8 mouse cellular contexts compared by ENCODE assay signal in genomic region chr17:56808518-56808917, GRCm38 (mm10). TPM values are rescaled to one million over a fixed set of nuclear protein-coding genes. Genes with fewer than 3 reads are reported as not detected.
DNase-seq lines count a peak whose midpoint lies in the region; ATAC-seq and TF ChIP-seq lines count a peak whose summit lies in the region.

No protein-coding gene starts in this region.

- no peak overlapping the region for H3K4me3 ChIP-seq in embryonic fibroblast, embryonic 13.5 days (ENCODE audit: insufficient read depth, low read length)
- H3K4me3 ChIP-seq in heart, embryonic 10.5 days, result no peak overlapping the region
- no peak overlapping the region for H3K4me3 ChIP-seq in kidney, embryonic 14.5 days (ENCODE audit: low read length)
- no peak overlapping the region for H3K4me3 ChIP-seq in limb, embryonic 14.5 days (replicated peaks; ENCODE audit: low read length)
- H3K4me3 ChIP-seq in midbrain, embryonic 15.5 days, result no peak overlapping the region

- peaks cover 29% of the 10 kb centered on the region for H3K27me3 ChIP-seq in heart, embryonic 10.5 days (ENCODE audit: insufficient read depth, poor library complexity, severe bottlenecking)
- no peaks in the 10 kb centered on the region for H3K27me3 ChIP-seq in kidney, embryonic 14.5 days (ENCODE audit: control insufficient read depth, insufficient read depth, low read length)
- no peaks in the 10 kb centered on the region for H3K27me3 ChIP-seq in limb, embryonic 14.5 days (ENCODE audit: control insufficient read depth, insufficient read depth, low read length)
- no peaks in the 10 kb centered on the region for H3K27me3 ChIP-seq in midbrain, embryonic 15.5 days (replicated peaks)

- H3K9ac ChIP-seq in kidney, embryonic 14.5 days (ENCODE audit: low read depth, low read length), result no peak overlapping the region
- no peak overlapping the region for H3K9ac ChIP-seq in limb, embryonic 14.5 days (ENCODE audit: low read depth, low read length, severe bottlenecking)
- no peak overlapping the region for H3K9ac ChIP-seq in midbrain, embryonic 15.5 days

- peak; percentile 85 for ATAC-seq in kidney, embryonic 14.5 days (ENCODE audit: low FRiP score, low TSS enrichment)
- peak; percentile 80 for ATAC-seq in limb, embryonic 14.5 days (ENCODE audit: low FRiP score, low read depth)
- ATAC-seq in midbrain, embryonic 15.5 days (replicated peaks), result peak; percentile 86

- H3K4me1 ChIP-seq in embryonic fibroblast, embryonic 13.5 days (ENCODE audit: control insufficient read depth, insufficient read depth, low read length), result peaks cover 6% of the 10 kb centered on the region; the same call in 1 of the 2 replicates
- peaks cover 44% of the 10 kb centered on the region for H3K4me1 ChIP-seq in heart, embryonic 10.5 days
- 0 out of 2 replicates have a peak, but pooled peaks cover 6% of the 10 kb centered on the region for H3K4me1 ChIP-seq in kidney, embryonic 14.5 days (ENCODE audit: control insufficient read depth, insufficient read depth, low read length)
- peaks cover 9% of the 10 kb centered on the region for H3K4me1 ChIP-seq in limb, embryonic 14.5 days (ENCODE audit: control insufficient read depth, insufficient read depth, low read length)
- peaks cover 17% of the 10 kb centered on the region for H3K4me1 ChIP-seq in midbrain, embryonic 15.5 days

- no peaks in the 10 kb centered on the region for H3K9me3 ChIP-seq in heart, embryonic 10.5 days
- no peaks in the 10 kb centered on the region for H3K9me3 ChIP-seq in kidney, embryonic 14.5 days (ENCODE audit: control insufficient read depth, low read length)
- no peaks in the 10 kb centered on the region for H3K9me3 ChIP-seq in limb, embryonic 14.5 days (ENCODE audit: control insufficient read depth, low read length)
- H3K9me3 ChIP-seq in midbrain, embryonic 15.5 days, result no peaks in the 10 kb centered on the region

- no peak overlapping the region for H3K4me2 ChIP-seq in kidney, embryonic 14.5 days (replicated peaks; ENCODE audit: low read depth, low read length)
- no peak overlapping the region for H3K4me2 ChIP-seq in limb, embryonic 14.5 days (replicated peaks; ENCODE audit: low read depth, low read length, severe bottlenecking)
- H3K4me2 ChIP-seq in midbrain, embryonic 15.5 days, result no peak overlapping the region

- no peak overlapping the region for H3K27ac ChIP-seq in embryonic fibroblast, embryonic 13.5 days (ENCODE audit: insufficient read depth, low read length)
- H3K27ac ChIP-seq in heart, embryonic 10.5 days, result no peak overlapping the region
- no peak overlapping the region for H3K27ac ChIP-seq in kidney, embryonic 14.5 days (ENCODE audit: low read depth, low read length)
- H3K27ac ChIP-seq in limb, embryonic 14.5 days (replicated peaks; ENCODE audit: low read depth, low read length), result no peak overlapping the region
- no peak overlapping the region for H3K27ac ChIP-seq in midbrain, embryonic 15.5 days

- WGBS in heart, embryonic 10.5 days, result 8% methylated on average over 9 of the region's 9 CpGs
- 9% methylated on average over 9 of the region's 9 CpGs for WGBS in kidney, embryonic 14.5 days
- WGBS in limb, embryonic 14.5 days, result 11% methylated on average over 9 of the region's 9 CpGs
- WGBS in midbrain, embryonic 15.5 days, result 8% methylated on average over 9 of the region's 9 CpGs

- TF ChIP-seq CTCF in embryonic fibroblast, embryonic 13.5 days (IDR thresholded peaks at IDR 0.05; ENCODE audit: borderline replicate concordance, insufficient read depth, low read length), result peak; percentile 100

- DNase-seq in A20 (ENCODE audit: low read depth, low spot score), result peak; percentile 53
- peak; percentile 78 for DNase-seq in adrenal gland, postnatal 25 days
- DNase-seq in heart, embryonic 10.5 days (ENCODE audit: low spot score), result peak; percentile 91
- DNase-seq in limb, embryonic 14.5 days (ENCODE audit: low spot score), result peak; percentile 75
- peak; percentile 42 for DNase-seq in spleen, adult 12 weeks (ENCODE audit: low spot score)

- H3K36me3 ChIP-seq in heart, embryonic 10.5 days, result no peaks in the 10 kb centered on the region
- H3K36me3 ChIP-seq in kidney, embryonic 14.5 days (ENCODE audit: control insufficient read depth, insufficient read depth, low read length), result no peaks in the 10 kb centered on the region
- H3K36me3 ChIP-seq in limb, embryonic 14.5 days (ENCODE audit: control insufficient read depth, insufficient read depth, low read length), result no peaks in the 10 kb centered on the region
- H3K36me3 ChIP-seq in midbrain, embryonic 15.5 days (replicated peaks), result no peaks in the 10 kb centered on the region

- TF ChIP-seq POLR2A in embryonic fibroblast, embryonic 13.5 days (IDR thresholded peaks at IDR 0.05; ENCODE audit: low read depth, low read length), result no peak
- no peak for TF ChIP-seq POLR2A in limb, embryonic 14.5 days (IDR thresholded peaks at IDR 0.05; ENCODE audit: borderline replicate concordance, extremely low read depth, insufficient read depth, insufficient read length)

RNA-seq across cellular contexts. Expression of gene Rfx2, which starts 22.3 kb away (rescaled TPM):
- 6.9 and 11.1 TPM in 2 replicates for total RNA-seq in adrenal gland, postnatal 25 days (2021)
- 0.70 and 0.86 TPM in 2 replicates for polyA plus RNA-seq in embryonic fibroblast, embryonic 13.5 days (2011; ENCODE audit: insufficient read length, low read depth, missing spikeins)
- 4.0 and 4.8 TPM in 2 replicates for polyA plus RNA-seq in heart, embryonic 10.5 days (2016; fragmentation: Nextera tagmentation; extraction: Ambion mirVana)
- 2.3 and 3.9 TPM in 2 replicates for polyA plus RNA-seq in kidney, embryonic 14.5 days (2014; fragmentation: Nextera tagmentation; extraction: Ambion mirVana)
- polyA plus RNA-seq in limb, embryonic 14.5 days (2012; rRNA removed), result 8.2 and 12.1 TPM in 2 replicates
- polyA plus RNA-seq in limb, embryonic 14.5 days (2014; fragmentation: Nextera tagmentation; extraction: Ambion mirVana), result 4.2 and 4.5 TPM in 2 replicates
- 5.4 and 6.0 TPM in 2 replicates for polyA plus RNA-seq in midbrain, embryonic 15.5 days (2015; fragmentation: Nextera tagmentation; extraction: Ambion mirVana)

RNA-seq across cellular contexts. Expression of gene Prr22, which starts 38.5 kb away (rescaled TPM):
- 0.79 and 1.5 TPM in 2 replicates for total RNA-seq in adrenal gland, postnatal 25 days (2021)
- polyA plus RNA-seq in embryonic fibroblast, embryonic 13.5 days (2011; ENCODE audit: insufficient read length, low read depth, missing spikeins), result not detected in 2 replicates
- 1.3 and 2.1 TPM in 2 replicates for polyA plus RNA-seq in heart, embryonic 10.5 days (2016; fragmentation: Nextera tagmentation; extraction: Ambion mirVana)
- 1.7 and 2.3 TPM in 2 replicates for polyA plus RNA-seq in kidney, embryonic 14.5 days (2014; fragmentation: Nextera tagmentation; extraction: Ambion mirVana)
- 4.5 and 5.0 TPM in 2 replicates for polyA plus RNA-seq in limb, embryonic 14.5 days (2012; rRNA removed)
- polyA plus RNA-seq in limb, embryonic 14.5 days (2014; fragmentation: Nextera tagmentation; extraction: Ambion mirVana), result 0.58 and 0.97 TPM in 2 replicates
- polyA plus RNA-seq in midbrain, embryonic 15.5 days (2015; fragmentation: Nextera tagmentation; extraction: Ambion mirVana), result 1.4 TPM in 2 replicates

RNA-seq across cellular contexts. Expression of gene Dus3l, which starts 44.0 kb away (rescaled TPM):
- total RNA-seq in adrenal gland, postnatal 25 days (2021), result 41.9 and 47.4 TPM in 2 replicates
- polyA plus RNA-seq in embryonic fibroblast, embryonic 13.5 days (2011; ENCODE audit: insufficient read length, low read depth, missing spikeins), result 17.4 and 17.6 TPM in 2 replicates
- 39.6 and 41.4 TPM in 2 replicates for polyA plus RNA-seq in heart, embryonic 10.5 days (2016; fragmentation: Nextera tagmentation; extraction: Ambion mirVana)
- polyA plus RNA-seq in kidney, embryonic 14.5 days (2014; fragmentation: Nextera tagmentation; extraction: Ambion mirVana), result 37.8 and 48.0 TPM in 2 replicates
- 107 and 144 TPM in 2 replicates for polyA plus RNA-seq in limb, embryonic 14.5 days (2012; rRNA removed)
- polyA plus RNA-seq in limb, embryonic 14.5 days (2014; fragmentation: Nextera tagmentation; extraction: Ambion mirVana), result 43.6 and 44.4 TPM in 2 replicates
- polyA plus RNA-seq in midbrain, embryonic 15.5 days (2015; fragmentation: Nextera tagmentation; extraction: Ambion mirVana), result 100.0 and 104 TPM in 2 replicates

RNA-seq across cellular contexts. Expression of gene Nrtn, which starts 51.2 kb away (rescaled TPM):
- 3.8 and 5.3 TPM in 2 replicates for total RNA-seq in adrenal gland, postnatal 25 days (2021)
- not detected in 2 replicates for polyA plus RNA-seq in embryonic fibroblast, embryonic 13.5 days (2011; ENCODE audit: insufficient read length, low read depth, missing spikeins)
- polyA plus RNA-seq in heart, embryonic 10.5 days (2016; fragmentation: Nextera tagmentation; extraction: Ambion mirVana), result 3.3 and 7.4 TPM in 2 replicates
- polyA plus RNA-seq in kidney, embryonic 14.5 days (2014; fragmentation: Nextera tagmentation; extraction: Ambion mirVana), result 9.5 and 12.9 TPM in 2 replicates
- polyA plus RNA-seq in limb, embryonic 14.5 days (2012; rRNA removed), result 24.1 and 36.7 TPM in 2 replicates
- 31.9 and 36.5 TPM in 2 replicates for polyA plus RNA-seq in limb, embryonic 14.5 days (2014; fragmentation: Nextera tagmentation; extraction: Ambion mirVana)
- polyA plus RNA-seq in midbrain, embryonic 15.5 days (2015; fragmentation: Nextera tagmentation; extraction: Ambion mirVana), result 4.1 and 4.6 TPM in 2 replicates
